Mouse (Mus musculus) ES-CJ7 (cell line): Measurements from ENCODE around the gene Ulk3.

Experiments used
- DNase-seq: peaks from one replicate; pipeline ENCODE4 v3.0.0; 2011; ENCODE audit warnings: low read depth, low spot score

Gene Ulk3

DNA sequence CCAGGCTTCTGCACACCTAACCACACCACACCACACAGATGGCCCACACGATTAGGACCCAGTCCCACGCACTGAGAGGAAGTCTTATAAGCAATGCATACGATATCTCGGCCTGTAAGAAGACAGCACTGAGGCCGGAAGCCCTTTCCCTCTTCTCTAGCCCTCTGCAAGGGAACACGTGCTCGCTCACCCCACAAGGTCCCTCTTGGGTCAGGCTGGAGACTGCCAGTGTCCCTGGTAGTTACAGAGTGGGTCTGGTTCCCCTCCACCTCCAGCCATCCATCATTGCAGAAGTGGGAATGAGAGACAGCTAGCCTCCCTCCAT is 54.6 kb downstream of the Ulk3 start:
- DNase-seq = no peak

DNA sequence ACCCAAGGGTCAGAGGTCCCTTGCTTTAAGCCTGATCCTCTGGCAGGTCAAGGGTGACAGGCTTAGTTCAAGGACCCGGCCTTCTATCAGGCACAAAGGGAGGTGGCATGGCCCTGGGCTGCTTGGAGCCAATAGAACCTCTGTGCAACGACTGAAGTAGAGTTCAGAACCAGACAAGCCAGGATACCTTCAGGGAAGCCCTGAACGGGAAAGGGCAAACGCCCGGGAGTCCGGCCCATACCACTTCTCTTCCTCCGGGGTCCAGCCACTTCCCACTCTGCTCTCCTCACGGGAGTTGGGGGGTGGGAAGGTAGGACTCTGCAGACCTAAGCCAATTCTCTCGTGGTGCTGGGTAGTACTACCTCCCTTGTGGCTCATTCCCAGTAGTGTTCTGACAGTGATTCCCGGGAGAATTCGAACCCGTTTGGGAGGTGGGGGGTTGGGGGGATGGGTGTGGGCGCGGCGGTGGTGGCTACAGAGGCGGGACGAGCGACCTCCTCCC is 55.2 kb downstream of the Ulk3 start:
- no peak for DNase-seq

DNA sequence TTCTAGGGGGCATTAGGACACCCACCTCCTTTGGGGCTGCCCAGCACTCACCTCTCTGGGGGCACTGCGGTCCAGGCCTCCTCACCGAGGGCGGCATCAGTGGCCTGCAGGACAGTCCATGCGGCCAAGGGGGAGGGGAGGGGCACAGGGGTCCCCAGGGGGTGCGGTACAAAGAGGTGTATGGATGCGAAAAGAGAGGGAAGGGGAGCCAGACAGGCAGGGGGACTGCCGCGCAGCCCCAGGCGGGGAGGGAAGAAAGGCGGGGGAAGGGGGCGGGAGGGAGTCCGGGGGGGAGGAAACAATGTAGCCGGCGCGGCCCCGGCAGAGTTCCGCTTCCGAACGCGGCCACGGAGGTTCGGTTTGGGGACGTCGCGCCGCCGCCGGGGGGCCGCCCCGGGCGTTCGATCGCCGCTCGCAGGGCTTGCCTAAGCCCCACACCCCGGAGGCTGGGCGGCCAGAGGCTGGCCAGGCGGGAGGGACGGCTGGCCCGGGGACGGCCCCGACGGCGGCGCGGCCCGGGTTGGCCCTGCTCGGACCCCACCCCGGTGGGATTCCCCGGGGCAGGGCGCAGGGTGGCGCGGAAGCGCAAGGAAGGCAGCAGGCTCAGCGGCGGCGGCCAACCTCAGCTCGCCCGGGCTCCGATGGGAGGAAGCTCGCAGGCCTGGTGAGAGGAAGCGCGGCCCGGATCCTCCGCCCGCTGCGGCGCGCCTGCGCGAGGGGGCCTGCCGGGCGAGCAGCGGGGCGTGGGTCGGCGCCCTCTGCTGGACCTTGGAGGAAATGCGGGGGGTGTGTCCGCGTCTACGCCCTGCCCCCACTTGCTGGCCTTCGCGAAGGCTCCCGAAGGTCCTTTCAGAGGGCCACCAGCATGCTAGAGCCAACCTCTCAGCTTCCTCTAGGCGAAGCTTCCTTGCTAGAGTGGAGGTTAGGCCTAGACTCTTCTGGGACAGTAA is 56.0 kb downstream of the Ulk3 start:
- peak; percentile 84 for DNase-seq
